Mouse (Mus musculus) heart, postnatal 36 days (tissue): ENCODE measurements at regions not wholly inside any gene's neighbourhood (a gene's known extent, or its start where the extent isn't known, plus 50 kb on each side); places are given as distances from the start of the nearest gene placed in this dataset.

Source experiments
- DNase-seq, 2 experiments: peaks; one replicate each; pipeline ENCODE4 v3.0.0; 2021 to 2022
- intact Hi-C: fragments of 180-260 bp; cut with DNase I; formaldehyde crosslinking; loops from one replicate; pipeline ENCODE4 v1.15.1; 2025

DNA sequence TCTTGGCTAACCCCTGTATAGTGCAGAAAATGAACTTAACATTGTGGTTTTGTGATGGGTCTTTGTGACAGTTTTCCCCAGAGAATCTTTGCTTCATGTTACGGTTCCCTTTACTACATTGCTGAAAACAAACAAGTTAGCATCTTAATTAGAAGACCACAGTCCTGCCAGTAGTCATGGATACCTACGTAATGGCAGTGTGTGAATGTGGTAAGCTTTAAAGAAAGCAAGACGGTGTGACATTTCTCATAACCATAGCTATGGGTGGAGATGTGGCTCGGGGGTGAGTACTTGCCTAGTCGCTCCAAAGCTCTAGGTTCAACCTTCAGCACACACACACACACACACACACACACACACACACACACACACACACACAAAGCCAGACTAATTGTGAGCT, 73.6 kb upstream of the Parp11 start:
- DNase-seq: no peak
- intact Hi-C loops: no loop called here

- no peak for DNase-seq
- intact Hi-C loops: no loop called here
Observed at GRCm38 (mm10) chr6:127373797-127374463, 72.7 kb upstream of the Parp11 start.

DNA sequence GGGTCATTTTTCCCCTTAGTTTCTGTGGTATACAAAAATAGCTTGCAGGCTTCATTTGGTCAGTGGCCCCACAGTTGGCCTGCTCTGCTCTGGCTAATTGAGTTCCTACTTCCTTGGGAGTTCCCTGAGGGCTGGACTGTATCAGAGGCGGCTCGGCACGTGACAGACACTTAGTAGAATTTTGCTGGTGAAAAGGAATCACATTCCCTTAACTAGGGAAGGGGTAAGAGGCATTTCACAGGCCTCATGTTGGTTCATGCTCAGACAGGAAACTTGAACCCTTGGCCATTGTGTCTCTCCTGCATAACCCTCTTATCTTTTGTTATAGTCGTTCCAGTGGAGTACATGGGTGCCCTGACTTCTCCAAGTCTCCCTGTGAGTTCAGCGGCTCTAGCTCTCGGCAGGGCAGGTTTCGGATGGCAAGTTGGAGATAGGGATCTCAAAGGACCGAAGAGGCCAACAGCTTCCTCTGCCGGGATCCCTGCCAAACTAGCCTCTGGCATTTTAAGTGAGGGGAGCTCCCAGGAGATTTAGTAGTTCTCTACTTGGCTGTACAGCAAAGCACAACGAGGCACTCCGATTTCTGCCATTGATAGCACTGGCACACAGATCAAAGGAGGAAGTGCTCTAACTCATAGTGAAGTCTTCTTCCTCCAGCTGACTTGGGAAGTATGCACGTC, 72.0 kb upstream of the Parp11 start:
- peak in 1 of 2 experiments; percentile 11 for DNase-seq
- intact Hi-C loops: no loop called here

DNA sequence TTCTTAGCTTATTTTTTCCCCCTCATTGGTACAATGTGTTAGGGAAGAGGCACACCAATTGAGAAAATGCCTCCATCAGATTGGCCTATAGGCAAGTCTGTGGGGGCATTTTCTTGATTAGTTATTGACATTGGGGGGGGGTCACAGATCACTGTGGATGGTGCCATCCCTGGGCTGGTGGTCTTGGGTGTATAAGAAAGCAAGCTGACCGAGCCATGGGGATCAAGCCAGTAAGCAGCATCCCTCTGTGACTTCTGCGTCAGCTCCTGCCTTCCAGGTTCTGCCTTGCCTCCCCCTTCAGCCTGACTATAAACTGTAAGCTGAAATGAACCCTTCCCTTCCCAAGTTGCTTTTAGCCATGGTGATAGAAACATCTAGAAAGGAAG, 71.5 kb upstream of the Parp11 start:
- DNase-seq: no peak
- intact Hi-C loops: no loop called here

GRCm38 (mm10) chr6:127375711-127376199, 70.9 kb upstream of the Parp11 start:
- intact Hi-C loops: no loop called here
- DNase-seq: no peak

GRCm38 (mm10) chr6:127378701-127379100, 67.9 kb upstream of the Parp11 start:
- DNase-seq: no peak
- intact Hi-C loops: no loop called here

GRCm38 (mm10) chr6:127379511-127379910, 67.1 kb upstream of the Parp11 start:
- intact Hi-C loops: no loop called here
- peak in 1 of 2 experiments; percentile 24 for DNase-seq

DNA sequence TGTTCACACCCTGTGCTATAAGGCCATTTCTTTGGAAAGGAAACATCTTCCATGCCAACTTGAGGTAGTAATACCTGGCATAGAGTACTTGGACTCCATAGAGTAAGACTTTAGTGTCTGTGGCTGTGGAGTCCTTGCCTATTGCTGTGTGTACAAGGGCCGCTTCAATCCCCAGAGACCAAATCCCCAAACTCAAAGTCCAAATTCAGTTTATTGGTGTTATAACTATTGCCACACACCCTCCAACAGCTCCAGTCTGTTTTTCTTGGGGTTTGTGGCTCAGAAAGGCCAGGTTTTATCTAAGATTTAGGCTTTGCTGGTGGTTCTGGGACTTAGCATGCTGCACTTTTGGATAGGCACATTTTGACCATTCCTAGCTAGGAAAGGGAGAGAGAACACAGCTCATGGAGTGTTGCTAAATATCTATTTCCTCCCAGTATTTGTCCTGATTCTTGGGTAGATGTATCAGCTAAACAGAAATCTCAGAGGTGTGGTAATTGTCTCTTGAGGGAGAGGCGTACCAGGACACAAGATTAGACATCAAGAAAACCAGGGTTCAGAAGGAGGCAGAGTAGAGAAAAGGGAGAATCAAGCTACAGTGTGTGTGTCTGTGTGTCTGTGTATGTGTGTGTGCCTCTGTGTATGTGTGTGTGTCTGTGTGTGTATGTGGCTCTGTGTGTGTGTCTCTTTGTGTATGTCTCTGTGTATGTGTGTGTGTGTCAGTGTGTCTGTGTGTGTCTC, 65.3 kb upstream of the Parp11 start:
- no peak for DNase-seq
- intact Hi-C loops: no loop called here

- DNase-seq: no peak
- intact Hi-C loops: no loop called here
Observed at GRCm38 (mm10) chr6:127391258-127392011, 55.2 kb upstream of the Parp11 start.

DNA sequence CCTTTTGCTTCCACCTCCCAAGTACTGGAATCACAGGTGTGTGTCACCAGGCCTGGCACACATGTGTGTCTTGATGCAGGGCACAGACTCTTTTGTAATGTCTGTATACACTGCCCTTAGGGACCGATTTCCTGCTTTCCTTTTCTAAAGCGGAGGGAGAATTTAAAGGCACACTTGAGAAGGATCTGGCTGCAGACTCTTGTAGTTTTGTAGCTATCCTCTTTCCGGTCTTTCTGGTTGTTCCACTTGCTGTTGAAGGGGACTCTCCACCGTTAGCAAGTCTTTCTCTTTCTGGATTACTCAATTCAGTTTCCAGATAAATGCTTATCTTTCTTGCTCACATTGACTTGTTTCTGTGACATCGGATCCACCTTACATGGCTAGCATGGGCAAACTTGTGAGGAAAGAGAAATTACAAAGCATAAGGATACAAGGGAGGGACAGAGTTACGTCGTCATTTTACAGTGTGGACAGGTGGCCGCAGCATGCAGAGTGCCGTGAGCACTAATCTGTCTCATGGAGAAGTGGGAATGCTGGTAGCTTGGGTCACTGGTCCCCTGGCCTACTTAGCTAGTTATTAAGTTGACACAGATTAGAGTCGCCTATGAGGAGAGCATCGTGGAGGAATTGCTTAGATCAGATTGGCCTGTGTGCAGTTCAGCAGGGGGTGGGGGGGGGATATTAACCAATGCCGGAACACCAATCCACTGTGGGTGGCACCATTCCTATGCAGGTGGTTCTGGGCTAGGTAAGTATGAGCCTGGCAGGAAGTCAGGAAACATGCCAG, 54.4 kb upstream of the Parp11 start:
- DNase-seq: no peak
- intact Hi-C loops: no loop called here

GRCm38 (mm10) chr6:127392799-127393172, 53.9 kb upstream of the Parp11 start:
- DNase-seq: no peak
- intact Hi-C loops: no loop called here

GRCm38 (mm10) chr6:127393907-127394600, 52.6 kb upstream of the Parp11 start:
- intact Hi-C loops: no loop called here
- no peak for DNase-seq
